Mouse (Mus musculus) CD4-positive, CD25-positive, alpha-beta regulatory T cell (primary cell): ENCODE results near the gene Ephx4. TPM values are rescaled to one million over a fixed set of nuclear protein-coding genes. Genes with fewer than 3 reads are reported as not detected.

Experiments used
- polyA plus RNA-seq: library from polyadenylated mRNA; unstranded; fragments of 100-300 nt; shearing (Covaris generic); gene quantifications from one replicate; pipeline ENCODE4 v1.2.1, GENCODE M21; 2017

Gene Ephx4
- polyA plus RNA-seq = 2.3 TPM

GRCm38 (mm10) chr5:107402436-107402835 lies at the start of gene Ephx4:
Gene Ephx4 (plus strand): TSS chr5:107402736.

GRCm38 (mm10) chr5:107431249-107431648 lies 28.7 kb downstream of the Ephx4 start, which contains the start of gene Lpcat2b:
Gene Lpcat2b (plus strand): TSS chr5:107431549.

GRCm38 (mm10) chr5:107437464-107438281 lies 35.1 kb downstream of the Ephx4 start, which contains the start of gene Btbd8:
Gene Btbd8 (plus strand): TSS chr5:107437997.

Other genes with a start within 250 kb of the Ephx4 start
- 13.3 TPM for gene Tgfbr3, start 113.1 kb upstream of the Ephx4 start, polyA plus RNA-seq
- gene Brdt, start 71.6 kb upstream of the Ephx4 start, polyA plus RNA-seq = 0.57 TPM
- not detected for gene Lpcat2b, start 28.8 kb downstream of the Ephx4 start, polyA plus RNA-seq
- gene Btbd8, start 35.3 kb downstream of the Ephx4 start, polyA plus RNA-seq = 7.9 TPM
- gene Gm42669, start 104.9 kb downstream of the Ephx4 start, polyA plus RNA-seq = 0.35 TPM
- 0.19 TPM for gene 1700028K03Rik, start 132.0 kb downstream of the Ephx4 start, polyA plus RNA-seq
- gene Rpap2, start 194.6 kb downstream of the Ephx4 start, polyA plus RNA-seq = 33.4 TPM
- gene Glmn, start 195.2 kb downstream of the Ephx4 start, polyA plus RNA-seq = 18.3 TPM